Mouse (Mus musculus) midbrain, embryonic 15.5 days (tissue): Measurements from ENCODE around the gene Mcpt1. TPM values are rescaled to one million over a fixed set of nuclear protein-coding genes. Genes with fewer than 3 reads are reported as not detected.
"Not testable (repeated sequence)": the region's sequence is repeated elsewhere in the genome, so short reads cannot be mapped to it uniquely, and the experiment has no call there.

Experiments
- ATAC-seq: fragments of 200-750 bp; cut with Nextera tagmentation; replicated peaks from 2 replicates; pipeline ENCODE4 v1.8.0; 2017; ENCODE audit warnings: moderate TSS enrichment
- H3K27ac ChIP-seq: fragments of 300-500 bp; sonication (generic); 2 replicates; pipeline ENCODE4 v1.5.1; 2015; ENCODE audit warnings: mild to moderate bottlenecking, inconsistent platforms
- H3K27me3 ChIP-seq: fragments of 300-500 bp; sonication (generic); replicated peaks from 2 replicates; pipeline ENCODE4 v1.6.1; 2015; ENCODE audit warnings: inconsistent platforms
- H3K36me3 ChIP-seq: fragments of 300-500 bp; sonication (generic); replicated peaks from 2 replicates; pipeline ENCODE4 v1.6.1; 2015; ENCODE audit warnings: inconsistent platforms
- H3K4me1 ChIP-seq: fragments of 300-500 bp; sonication (generic); 2 replicates; pipeline ENCODE4 v1.6.1; 2015; ENCODE audit warnings: inconsistent platforms
- H3K4me2 ChIP-seq: fragments of 300-500 bp; sonication (generic); 2 replicates; pipeline ENCODE4 v1.6.1; 2015; ENCODE audit warnings: inconsistent platforms, mild to moderate bottlenecking, moderate library complexity
- H3K4me3 ChIP-seq: fragments of 300-500 bp; sonication (generic); 2 replicates; pipeline ENCODE4 v1.5.1; 2015; ENCODE audit warnings: mild to moderate bottlenecking, inconsistent platforms
- H3K9ac ChIP-seq: fragments of 300-500 bp; sonication (generic); 2 replicates; pipeline ENCODE4 v1.6.1; 2015; ENCODE audit warnings: mild to moderate bottlenecking, inconsistent platforms
- H3K9me3 ChIP-seq: fragments of 300-500 bp; sonication (generic); 2 replicates; pipeline ENCODE4 v1.6.1; 2016; ENCODE audit warnings: inconsistent platforms
- WGBS: fragments of 180-500 bp; shearing (Covaris S2); methylation state at CpG from one replicate; pipeline ENCODE4 v1.1.7; 2015; ENCODE audit warnings: mixed read lengths; 5-methylcytosine and 5-hydroxymethylcytosine counted together
- polyA plus RNA-seq: library from polyadenylated mRNA; unstranded; fragments of >200 nt; fragmentation: Nextera tagmentation; extraction: Ambion mirVana; gene quantifications from 2 replicates; pipeline ENCODE4 v1.2.1, GENCODE M21; 2015

Gene Mcpt1
- polyA plus RNA-seq = not detected in 2 replicates

DNA sequence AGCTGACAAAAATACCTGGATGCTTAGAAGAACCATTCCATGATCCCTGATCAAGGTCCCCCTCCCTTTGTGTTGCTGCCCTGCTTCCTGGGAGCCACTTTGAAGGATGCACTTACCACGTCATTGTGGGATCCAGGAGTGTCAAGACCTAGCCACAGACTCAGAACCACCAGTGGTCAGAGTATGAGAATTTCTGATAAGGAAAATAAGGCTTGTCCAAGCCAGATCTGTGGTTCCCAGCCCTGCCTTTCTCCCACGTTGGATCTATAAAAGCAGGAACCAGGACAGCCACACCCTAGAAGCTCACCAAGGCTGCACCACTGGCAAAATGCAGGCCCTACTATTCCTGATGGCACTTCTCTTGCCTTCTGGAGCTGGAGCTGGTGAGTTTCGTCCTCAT lies at the start of gene Mcpt1:
Gene Mcpt1 (plus strand): TSS at position 301 of the 400 bp plus-strand sequence.
- not testable (repeated sequence) for H3K27ac ChIP-seq, H3K9ac ChIP-seq, H3K27me3 ChIP-seq, H3K36me3 ChIP-seq, H3K9me3 ChIP-seq, H3K4me2 ChIP-seq, H3K4me3 ChIP-seq, ATAC-seq, H3K4me1 ChIP-seq
- whole genome bisulfite sequencing = 83% methylated on average over 3 of the region's 3 CpGs

DNA sequence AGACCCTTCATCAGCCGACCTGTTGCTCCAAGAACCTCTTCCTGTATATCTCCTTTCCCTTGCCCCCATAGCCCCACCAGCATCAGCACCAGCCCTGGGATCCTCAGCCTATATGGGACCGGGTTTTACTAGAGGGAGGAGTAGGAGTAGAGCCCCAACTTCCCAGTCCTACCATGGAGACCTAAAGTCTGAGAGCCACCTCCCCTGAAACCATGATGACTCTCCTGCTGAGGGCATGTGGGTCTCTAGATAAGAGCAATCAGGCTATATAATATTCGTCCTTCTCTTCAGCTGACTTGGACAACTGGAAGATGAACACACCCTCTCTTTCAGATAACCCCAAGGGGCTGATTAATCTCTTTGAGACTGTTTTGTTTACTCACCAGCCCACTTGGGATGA lies 30.3 kb upstream of the Mcpt1 start:
- not testable (repeated sequence) for H3K4me2 ChIP-seq, H3K9me3 ChIP-seq, H3K36me3 ChIP-seq, H3K4me1 ChIP-seq, ATAC-seq, H3K9ac ChIP-seq, H3K27me3 ChIP-seq, H3K4me3 ChIP-seq, H3K27ac ChIP-seq
- 91% methylated on average over 2 of the region's 3 CpGs for WGBS

DNA sequence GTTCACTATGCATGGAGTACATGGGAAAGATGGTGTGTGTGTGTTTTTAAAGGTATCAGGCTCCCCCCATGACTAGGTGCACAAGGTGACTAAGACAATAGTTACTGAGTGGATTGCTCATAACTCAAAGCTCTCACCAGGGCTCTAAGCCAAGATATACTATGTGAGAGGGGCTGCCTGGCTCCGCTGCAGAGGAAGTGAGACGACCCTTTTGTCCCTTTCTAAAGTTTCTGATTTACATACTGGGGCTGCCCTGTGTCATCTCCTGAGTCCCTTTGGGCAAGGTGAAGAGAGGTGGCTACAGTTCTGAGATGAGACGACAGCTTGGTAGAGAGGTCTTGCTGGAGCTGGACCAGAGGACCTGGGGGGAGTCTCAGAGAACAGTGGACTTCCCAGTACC lies 4.6 kb upstream of the Mcpt1 start:
- Histone ChIP-seq H3K9me3 (no peaks in the 10 kb centered on the region), H3K4me3 (no peak overlapping the region), H3K27ac (no peak overlapping the region), H3K27me3 (no peaks in the 10 kb centered on the region), H3K9ac (no peak overlapping the region), H3K36me3 (no peaks in the 10 kb centered on the region), H3K4me1 (no peaks in the 10 kb centered on the region), H3K4me2 (no peak overlapping the region)
- 73% methylated on average over 3 of the region's 3 CpGs for WGBS
- ATAC-seq = no peak

DNA sequence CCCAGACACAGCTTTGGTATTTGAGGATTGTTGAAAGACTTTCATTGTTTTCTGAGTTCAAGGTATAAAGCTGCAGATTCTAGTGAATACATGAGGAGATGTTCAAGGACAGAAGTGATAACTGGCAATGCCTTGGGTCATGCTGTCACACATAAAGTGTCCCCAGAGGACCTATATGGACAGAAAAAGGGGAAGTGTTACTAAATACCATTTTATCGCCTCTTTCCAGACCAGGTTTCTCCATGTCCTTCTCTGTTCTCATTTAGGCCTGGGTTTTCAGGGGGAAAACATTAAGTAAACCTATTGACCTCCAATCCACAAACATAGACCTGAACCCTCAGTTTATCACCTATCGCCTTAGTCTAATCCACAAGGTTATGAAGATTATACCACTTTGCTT lies 3.8 kb upstream of the Mcpt1 start:
- Histone ChIP-seq H3K27me3 (no peaks in the 10 kb centered on the region), H3K27ac (no peak overlapping the region), H3K9me3 (no peaks in the 10 kb centered on the region), H3K4me3 (no peak overlapping the region), H3K9ac (no peak overlapping the region), H3K4me1 (no peaks in the 10 kb centered on the region), H3K4me2 (no peak overlapping the region), H3K36me3 (no peaks in the 10 kb centered on the region)
- ATAC-seq = no peak
- whole genome bisulfite sequencing = 93% methylated on average over 2 of the region's 2 CpGs

DNA sequence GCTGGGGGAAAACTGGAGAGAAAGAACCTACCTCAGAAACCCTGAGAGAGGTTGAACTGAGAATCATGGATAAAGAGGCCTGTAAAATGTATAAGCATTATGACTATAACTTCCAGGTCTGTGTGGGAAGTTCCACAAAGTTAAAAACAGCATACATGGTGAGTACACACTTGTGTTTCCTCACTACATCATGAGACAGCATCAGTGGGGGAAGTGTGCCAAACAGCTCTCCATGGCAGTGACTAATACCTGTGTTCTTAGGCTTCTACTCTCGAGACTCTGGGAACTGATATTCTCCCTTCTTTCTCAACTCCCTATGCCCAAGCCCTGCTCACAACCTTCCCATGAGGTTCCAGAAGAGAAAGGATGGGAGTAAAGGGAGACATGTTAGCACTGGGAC lies 1.7 kb downstream of the Mcpt1 start:
- Histone ChIP-seq H3K4me3 (no peak overlapping the region), H3K4me1 (no peaks in the 10 kb centered on the region), H3K27ac (no peak overlapping the region), H3K36me3 (no peaks in the 10 kb centered on the region), H3K9me3 (no peaks in the 10 kb centered on the region), H3K4me2 (no peak overlapping the region), H3K27me3 (no peaks in the 10 kb centered on the region), H3K9ac (no peak overlapping the region)
- 84% methylated on average over 1 of the region's 1 CpGs for WGBS
- no peak for ATAC-seq

DNA sequence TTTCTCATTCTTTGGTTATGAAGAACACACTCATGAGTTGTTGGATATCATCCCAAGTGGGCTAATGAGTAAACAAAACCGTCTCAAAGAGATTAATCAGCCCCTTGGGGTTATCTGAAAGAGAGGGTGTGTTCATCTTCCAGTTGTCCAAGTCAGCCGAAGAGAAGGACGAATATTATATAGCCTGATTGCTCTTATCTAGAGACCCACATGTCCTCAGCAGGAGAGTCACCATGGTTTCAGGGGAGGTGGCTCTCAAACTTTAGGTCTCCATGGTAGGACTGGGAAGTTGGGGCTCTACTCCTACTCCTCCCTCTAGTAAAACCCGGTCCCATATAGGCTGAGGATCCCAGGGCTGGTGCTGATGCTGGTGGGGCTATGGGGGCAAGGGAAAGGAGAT lies 3.5 kb downstream of the Mcpt1 start:
- WGBS = 90% methylated on average over 4 of the region's 4 CpGs
- ATAC-seq = not testable (repeated sequence)

DNA sequence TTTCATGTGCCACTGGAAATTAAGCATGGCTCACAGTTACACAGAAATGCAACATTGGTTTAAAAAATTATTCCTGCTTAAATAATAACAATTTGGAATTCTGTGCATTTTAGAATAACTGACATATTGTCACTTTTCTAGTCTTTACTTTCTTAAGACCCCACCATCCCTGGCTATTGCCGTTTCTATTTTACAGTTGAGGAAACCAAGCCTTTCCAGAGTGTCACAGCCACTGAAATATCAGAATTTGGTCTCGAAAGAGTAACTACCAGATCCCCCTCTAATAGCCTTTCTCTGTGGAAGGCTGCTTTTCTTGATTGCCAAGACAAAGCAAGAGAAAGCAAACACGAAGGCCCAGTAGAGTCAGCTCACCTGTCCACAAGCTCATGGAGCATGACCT lies 12.6 kb downstream of the Mcpt1 start, which contains the start of gene Mcpt9:
Gene Mcpt9 (minus strand): TSS at position 101 of the 400 bp plus-strand sequence.
- not testable (repeated sequence) for H3K4me2 ChIP-seq, H3K9me3 ChIP-seq, ATAC-seq, H3K9ac ChIP-seq, H3K36me3 ChIP-seq, H3K4me3 ChIP-seq, H3K4me1 ChIP-seq, H3K27ac ChIP-seq, H3K27me3 ChIP-seq
- 81% methylated on average over 3 of the region's 3 CpGs for WGBS

More for the DNA sequence above, 3.5 kb downstream of the Mcpt1 start:
- H3K4me1 ChIP-seq, H3K4me2 ChIP-seq, H3K9ac ChIP-seq, H3K4me3 ChIP-seq, H3K36me3 ChIP-seq, H3K27me3 ChIP-seq, H3K27ac ChIP-seq, H3K9me3 ChIP-seq: not testable (repeated sequence)

DNA sequence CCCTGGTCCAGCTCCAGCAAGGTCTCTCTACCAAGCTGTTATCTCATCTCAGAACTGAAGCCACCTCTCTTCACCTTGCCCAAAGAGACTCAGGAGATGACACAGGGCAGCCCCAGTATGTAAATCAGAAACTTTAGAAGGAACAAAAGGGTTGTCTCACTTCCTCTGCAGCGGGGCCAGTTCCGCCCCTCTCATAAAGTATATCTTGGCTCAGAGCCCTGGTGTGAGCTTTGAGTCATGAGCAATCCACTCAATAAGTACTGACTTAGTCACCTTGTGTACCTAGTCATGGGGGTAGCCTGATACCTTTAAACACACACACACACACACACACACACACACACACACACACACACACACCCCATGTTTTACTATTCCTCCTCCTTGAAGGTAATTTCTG lies 16.7 kb downstream of the Mcpt1 start:
- no peaks in the 10 kb centered on the region for H3K9me3 ChIP-seq
- no peaks in the 10 kb centered on the region for H3K27me3 ChIP-seq
- no peak for ATAC-seq
- no peak overlapping the region for H3K27ac ChIP-seq
- H3K36me3 ChIP-seq = no peaks in the 10 kb centered on the region
- no peak overlapping the region for H3K9ac ChIP-seq
- H3K4me1 ChIP-seq = no peaks in the 10 kb centered on the region
- H3K4me3 ChIP-seq = no peak overlapping the region
- 86% methylated on average over 2 of the region's 2 CpGs for WGBS
- H3K4me2 ChIP-seq = no peak overlapping the region

DNA sequence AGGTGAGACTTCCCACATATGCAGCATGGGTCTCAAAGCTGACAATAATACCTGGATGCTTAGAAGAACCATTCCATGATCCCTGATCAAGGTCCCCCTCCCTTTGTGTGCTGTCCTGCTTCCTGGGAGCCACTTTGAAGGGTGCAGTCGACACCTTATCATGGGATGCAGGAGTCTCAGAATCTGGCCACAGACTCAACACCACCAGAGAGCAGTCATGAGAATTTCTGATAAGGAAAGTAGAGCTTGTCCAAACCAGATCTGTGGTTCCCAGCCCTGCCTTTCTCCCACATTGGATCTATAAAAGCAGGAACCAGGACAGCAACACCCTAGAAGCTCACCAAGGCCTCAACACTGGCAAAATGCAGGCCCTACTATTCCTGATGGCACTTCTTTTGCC lies 24.0 kb downstream of the Mcpt1 start, which contains the start of gene Mcpt2:
Gene Mcpt2 (plus strand): TSS at position 250 of the 400 bp plus-strand sequence.
- H3K9ac ChIP-seq, H3K4me3 ChIP-seq, ATAC-seq, H3K4me2 ChIP-seq, H3K9me3 ChIP-seq, H3K27ac ChIP-seq, H3K4me1 ChIP-seq, H3K36me3 ChIP-seq, H3K27me3 ChIP-seq: not testable (repeated sequence)
- 64% methylated on average over 1 of the region's 1 CpGs for WGBS

DNA sequence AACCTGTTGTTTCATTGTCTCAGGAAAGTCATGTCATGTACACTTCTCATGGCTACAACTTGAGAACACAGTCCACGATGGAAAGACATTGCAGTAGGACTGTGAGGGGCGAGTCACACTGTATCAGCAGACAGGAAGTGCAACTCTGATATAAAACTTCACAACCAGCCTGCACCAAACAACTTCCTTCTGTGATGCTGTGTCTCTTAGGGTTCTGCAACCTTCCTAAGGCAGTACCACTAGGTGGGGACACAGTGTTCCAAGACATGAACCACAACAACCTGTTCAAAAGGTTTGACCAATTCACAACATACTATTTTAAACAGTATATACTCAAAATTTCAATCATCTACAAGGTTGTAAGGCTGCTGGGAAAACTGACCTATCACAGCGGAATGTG lies 37.6 kb downstream of the Mcpt1 start:
- H3K4me3 ChIP-seq = no peak overlapping the region
- H3K4me2 ChIP-seq = no peak overlapping the region
- no peak overlapping the region for H3K27ac ChIP-seq
- no peaks in the 10 kb centered on the region for H3K9me3 ChIP-seq
- no peak for ATAC-seq
- H3K27me3 ChIP-seq = no peaks in the 10 kb centered on the region
- no peaks in the 10 kb centered on the region for H3K4me1 ChIP-seq
- WGBS = 83% methylated on average over 3 of the region's 3 CpGs
- H3K9ac ChIP-seq = no peak overlapping the region
- H3K36me3 ChIP-seq = no peaks in the 10 kb centered on the region

DNA sequence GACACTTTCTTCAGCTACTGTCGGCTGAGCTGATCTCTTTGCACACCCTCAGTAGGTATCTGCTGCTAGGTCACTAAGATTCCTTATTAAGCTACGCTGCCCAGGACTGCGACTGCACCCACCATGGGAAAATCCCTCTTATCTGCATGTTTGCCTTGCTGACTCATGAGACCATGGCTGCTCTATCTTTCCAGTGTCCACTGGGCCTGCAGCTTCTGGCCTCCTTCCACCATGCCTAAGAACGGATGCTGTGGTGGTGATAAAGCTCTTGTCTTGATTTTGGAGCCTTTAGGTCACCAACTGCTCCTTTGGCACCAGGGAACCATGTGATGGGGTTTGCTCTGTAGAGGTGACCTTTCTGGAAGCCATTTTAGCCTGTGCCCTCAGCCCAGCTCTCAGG lies 40.0 kb downstream of the Mcpt1 start:
- no peak overlapping the region for H3K27ac ChIP-seq
- H3K4me1 ChIP-seq = no peaks in the 10 kb centered on the region
- no peak overlapping the region for H3K4me2 ChIP-seq
- H3K27me3 ChIP-seq = no peaks in the 10 kb centered on the region
- no peak overlapping the region for H3K4me3 ChIP-seq
- H3K9ac ChIP-seq = no peak overlapping the region
- H3K9me3 ChIP-seq = no peaks in the 10 kb centered on the region
- no peaks in the 10 kb centered on the region for H3K36me3 ChIP-seq
- WGBS = 86% methylated on average over 4 of the region's 4 CpGs
- no peak for ATAC-seq

DNA sequence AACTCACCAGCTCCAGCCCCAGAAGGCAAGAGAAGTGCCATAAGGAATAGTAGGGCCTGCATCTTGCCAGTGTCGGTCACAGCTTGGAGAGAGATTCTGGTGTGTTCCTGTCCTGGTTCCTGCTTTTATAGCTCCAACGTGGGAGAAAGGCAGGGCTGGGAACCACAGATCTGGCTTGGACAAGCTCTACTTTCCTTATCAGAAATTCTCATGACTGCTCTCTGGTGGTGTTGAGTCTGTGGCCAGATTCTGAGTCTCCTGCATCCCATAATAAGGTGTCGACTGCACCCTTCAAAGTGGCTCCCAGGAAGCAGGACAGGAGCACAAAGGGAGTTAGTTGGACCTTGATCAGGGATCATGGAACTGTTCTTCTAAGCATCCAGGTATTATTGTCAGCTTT lies 44.4 kb downstream of the Mcpt1 start, which contains the start of gene Mcpt4:
Gene Mcpt4 (minus strand): TSS at position 101 of the 400 bp plus-strand sequence.
- not testable (repeated sequence) for H3K9me3 ChIP-seq, H3K4me1 ChIP-seq, H3K4me3 ChIP-seq, H3K4me2 ChIP-seq, H3K27me3 ChIP-seq, H3K36me3 ChIP-seq, H3K27ac ChIP-seq, ATAC-seq, H3K9ac ChIP-seq
- 89% methylated on average over 3 of the region's 3 CpGs for WGBS
